24 mouse cellular contexts compared by ENCODE assay signal in the genomic region with DNA sequence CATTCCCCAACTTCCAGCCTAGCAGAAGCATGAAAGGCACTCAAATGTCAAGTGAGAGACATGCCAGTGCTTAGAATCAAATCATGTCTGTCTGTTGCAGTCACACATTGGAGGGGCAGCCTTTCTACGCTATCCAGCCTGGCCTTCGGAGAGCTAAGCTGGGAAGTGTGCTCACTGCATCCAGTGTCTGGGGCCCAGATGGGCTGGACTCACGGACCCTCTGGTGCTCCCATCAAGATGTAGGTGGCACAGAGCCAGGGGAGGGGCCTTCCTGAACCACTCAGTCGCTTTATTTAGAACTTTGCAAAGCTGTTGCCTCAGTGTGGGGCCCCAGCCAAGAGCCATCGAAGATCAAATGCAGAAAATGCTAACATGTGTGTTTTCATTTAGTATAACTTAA. TPM values are rescaled to one million over a fixed set of nuclear protein-coding genes. Genes with fewer than 3 reads are reported as not detected.
DNase-seq lines count a peak whose midpoint lies in the region; ATAC-seq lines count a peak whose summit lies in the region.
"Had no signal": no experiment of that assay in that cellular context is flagged by ENCODE, and none has a peak within 500 bp of the region (broad histone marks: within the 10 kb centered on the region; RNA-seq: fewer than 3 reads in every experiment).

No protein-coding gene starts in this region.

- peaks cover 10% of the 10 kb centered on the region for H3K36me3 ChIP-seq in heart, embryonic 12.5 days
- no peaks in the 10 kb centered on the region for H3K36me3 ChIP-seq in midbrain, embryonic 11.5 days (ENCODE audit: control insufficient read depth, insufficient read depth, low read length)
- H3K36me3 ChIP-seq in midbrain, embryonic 16.5 days (ENCODE audit: control insufficient read depth, insufficient read depth, low read length): no peaks in the 10 kb centered on the region
- H3K36me3 ChIP-seq: embryonic facial prominence, embryonic 12.5 days; forebrain, embryonic 10.5 days; hindbrain, embryonic 12.5 days; liver, embryonic 13.5 days had no signal

- no peak overlapping the region for H3K4me3 ChIP-seq in heart, embryonic 12.5 days
- H3K4me3 ChIP-seq in midbrain, embryonic 11.5 days (ENCODE audit: low read depth, low read length): no peak overlapping the region
- H3K4me3 ChIP-seq in midbrain, embryonic 16.5 days (ENCODE audit: low read depth, low read length): no peak overlapping the region
- H3K4me3 ChIP-seq: embryonic facial prominence, embryonic 12.5 days; forebrain, embryonic 10.5 days; hindbrain, embryonic 12.5 days; liver, embryonic 13.5 days had no signal

- no peak for DNase-seq in heart, adult 8-10 months (ENCODE audit: low spot score)
- DNase-seq in midbrain, embryonic 11.5 days (ENCODE audit: low spot score, missing footprints): peak; percentile 44
- peak; percentile 56 to 60 for DNase-seq in heart, postnatal 10 days
- no peak for DNase-seq in layer of hippocampus, postnatal 25 days (ENCODE audit: extremely low spot score in 1 of 2, low spot score in 1 of 2)
- no peak for DNase-seq in urinary bladder, adult 18-20 months (ENCODE audit: low spot score in 2 of 2)
- DNase-seq: cerebellum, adult 8-10 months; gastrocnemius, postnatal 36 days; kidney, adult 9 months; kidney, postnatal 36 days; layer of hippocampus, postnatal 36 days; liver, embryonic 13.5 days; midbrain, embryonic 14.5 days; retina, postnatal 1 day; right cerebral cortex, postnatal 4 days; thymus, postnatal 4 days had no signal

- ATAC-seq in heart, embryonic 12.5 days (ENCODE audit: insufficient number of reproducible peaks, low FRiP score): peak; percentile 61; the same call in 1 of the 2 replicates
- no peak for ATAC-seq in midbrain, embryonic 11.5 days (ENCODE audit: low FRiP score)
- ATAC-seq in midbrain, embryonic 16.5 days: no peak
- ATAC-seq: inflammation-experienced regulatory T-cells, adult 6 months had no signal

- no peaks in the 10 kb centered on the region for H3K9me3 ChIP-seq in heart, embryonic 12.5 days (replicated peaks)
- H3K9me3 ChIP-seq in midbrain, embryonic 11.5 days (ENCODE audit: control insufficient read depth, low read length): no peaks in the 10 kb centered on the region
- H3K9me3 ChIP-seq in midbrain, embryonic 16.5 days (replicated peaks; ENCODE audit: control insufficient read depth, low read length, poor library complexity, severe bottlenecking): no peaks in the 10 kb centered on the region
- H3K9me3 ChIP-seq: embryonic facial prominence, embryonic 12.5 days; forebrain, embryonic 10.5 days; hindbrain, embryonic 12.5 days; liver, embryonic 13.5 days had no signal

- H3K4me1 ChIP-seq in heart, embryonic 12.5 days (replicated peaks): peaks cover 19% of the 10 kb centered on the region
- no peaks in the 10 kb centered on the region for H3K4me1 ChIP-seq in midbrain, embryonic 11.5 days (ENCODE audit: control insufficient read depth, insufficient read depth, low read length)
- no peaks in the 10 kb centered on the region for H3K4me1 ChIP-seq in midbrain, embryonic 16.5 days (ENCODE audit: control insufficient read depth, insufficient read depth, low read length)
- H3K4me1 ChIP-seq: forebrain, embryonic 10.5 days; hindbrain, embryonic 12.5 days; liver, embryonic 13.5 days had no signal

- H3K27me3 ChIP-seq in heart, embryonic 12.5 days (replicated peaks): no peaks in the 10 kb centered on the region
- H3K27me3 ChIP-seq in midbrain, embryonic 11.5 days (ENCODE audit: control insufficient read depth, insufficient read depth, low read length): no peaks in the 10 kb centered on the region
- H3K27me3 ChIP-seq in midbrain, embryonic 16.5 days (ENCODE audit: control insufficient read depth, insufficient read depth, low read depth, low read length): no peaks in the 10 kb centered on the region
- H3K27me3 ChIP-seq: embryonic facial prominence, embryonic 12.5 days; hindbrain, embryonic 12.5 days; liver, embryonic 13.5 days had no signal

- H3K9ac ChIP-seq in heart, embryonic 12.5 days: no peak overlapping the region
- no peak overlapping the region for H3K9ac ChIP-seq in midbrain, embryonic 11.5 days (ENCODE audit: low read length)
- no peak overlapping the region for H3K9ac ChIP-seq in midbrain, embryonic 16.5 days (ENCODE audit: low read depth, low read length)
- H3K9ac ChIP-seq: embryonic facial prominence, embryonic 12.5 days; hindbrain, embryonic 12.5 days; liver, embryonic 13.5 days had no signal

- peak overlapping the region; percentile 67 for H3K27ac ChIP-seq in heart, embryonic 12.5 days (ENCODE audit: poor library complexity, severe bottlenecking)
- H3K27ac ChIP-seq in midbrain, embryonic 11.5 days (ENCODE audit: low read depth, low read length): no peak overlapping the region
- H3K27ac ChIP-seq in midbrain, embryonic 16.5 days (ENCODE audit: low read length): no peak overlapping the region
- H3K27ac ChIP-seq: embryonic facial prominence, embryonic 12.5 days; forebrain, embryonic 10.5 days; hindbrain, embryonic 12.5 days; liver, embryonic 13.5 days had no signal

- intact Hi-C loops in heart, postnatal 10 days (cut with DNase I): loop anchor here (5.0 kb wide), 1 partner anchor 66 kb away; no protein-coding TSS in a partner anchor

- 0 out of 2 replicates have a peak overlapping the region, but pooled peaks have one; percentile 1 for H3K4me2 ChIP-seq in heart, embryonic 12.5 days
- H3K4me2 ChIP-seq in midbrain, embryonic 11.5 days: no peak overlapping the region
- no peak overlapping the region for H3K4me2 ChIP-seq in midbrain, embryonic 16.5 days (ENCODE audit: low read length)
- H3K4me2 ChIP-seq: embryonic facial prominence, embryonic 12.5 days; hindbrain, embryonic 12.5 days; liver, embryonic 13.5 days had no signal

- 32% methylated on average over 5 of the region's 5 CpGs for WGBS in heart, embryonic 12.5 days
- 93% methylated on average over 5 of the region's 5 CpGs for WGBS in midbrain, embryonic 11.5 days
- 86% methylated on average over 5 of the region's 5 CpGs for WGBS in midbrain, embryonic 16.5 days

RNA-seq across cellular contexts. Expression of gene Dmbt1, which starts 43.7 kb away (rescaled TPM):
- 0.37 TPM in 1 of 2 replicates, not detected in the other for polyA plus RNA-seq in heart, embryonic 12.5 days (2016; fragmentation: Nextera tagmentation; extraction: Ambion mirVana)
- total RNA-seq in heart, adult 8-10 months (2022): under 1 TPM in 1 of 4 experiments, not detected in 3; 0.09 TPM
- polyA plus RNA-seq in midbrain, embryonic 11.5 days (2014; fragmentation: Nextera tagmentation; extraction: Ambion mirVana): not detected in 2 replicates
- polyA plus RNA-seq in midbrain, embryonic 16.5 days (2015; fragmentation: Nextera tagmentation; extraction: Ambion mirVana): not detected in 2 replicates
- total RNA-seq in heart, postnatal 10 days (2021): under 1 TPM in 1 of 2 experiments, not detected in 1; 0.19 TPM
- total RNA-seq in layer of hippocampus, postnatal 25 days (2021): not detected
- total RNA-seq: common myeloid progenitor, adult 5-6 weeks; gastrocnemius, postnatal 36 days; layer of hippocampus, postnatal 36 days; left cerebral cortex, postnatal 25 days; megakaryocyte progenitor cell, adult 5-6 weeks had no signal
- polyA plus RNA-seq: embryonic facial prominence, embryonic 12.5 days; forebrain, embryonic 10.5 days; hindbrain, embryonic 12.5 days; inflammation-experienced regulatory T-cells, adult 6 months; liver, embryonic 13.5 days; midbrain, embryonic 14.5 days had no signal

RNA-seq across cellular contexts. Expression of gene Htra1, which starts 52.2 kb away (rescaled TPM):
- 72.8 and 75.2 TPM in 2 replicates for polyA plus RNA-seq in heart, embryonic 12.5 days (2016; fragmentation: Nextera tagmentation; extraction: Ambion mirVana)
- total RNA-seq in heart, adult 8-10 months (2022): 100 to 1,000 TPM in 3 of 4 experiments, 10 to 100 TPM in 1; 96.9 to 118 (median 112) TPM
- polyA plus RNA-seq in midbrain, embryonic 11.5 days (2014; fragmentation: Nextera tagmentation; extraction: Ambion mirVana): 2.7 and 3.5 TPM in 2 replicates
- polyA plus RNA-seq in midbrain, embryonic 16.5 days (2015; fragmentation: Nextera tagmentation; extraction: Ambion mirVana): 15.5 and 15.6 TPM in 2 replicates
- 100 to 1,000 TPM; 176 to 209 TPM for total RNA-seq in heart, postnatal 10 days (2021)
- 100 to 1,000 TPM; 214 to 291 TPM for total RNA-seq in layer of hippocampus, postnatal 25 days (2021)
- total RNA-seq: common myeloid progenitor, adult 5-6 weeks had no signal
- polyA plus RNA-seq: inflammation-experienced regulatory T-cells, adult 6 months had no signal

Comparison
In these comparisons a context has a peak if more than half of its experiments do, and no peak if none do; other contexts are left out.
1. DNase-seq: peak in midbrain, embryonic 11.5 days (single experiment) and heart, postnatal 10 days (2 of 2); none in heart, adult 8-10 months (single experiment), layer of hippocampus, postnatal 25 days (0 of 2) and urinary bladder, adult 18-20 months (0 of 2).